Mouse (Mus musculus) MEL (cell line): ENCODE measurements around the gene Cnst.

Experiments
- GATA1 ChIP-seq: IDR thresholded peaks from 2 replicates; pipeline ENCODE4 v1.6.1; 2011; ENCODE audit warnings: low read depth, low read length, improper control_type of control experiment
- MAZ ChIP-seq: IDR thresholded peaks from 2 replicates; pipeline ENCODE4 v1.6.1; 2012; ENCODE audit warnings: low read depth, mild to moderate bottlenecking, inconsistent platforms, low read length, improper control_type of control experiment
- SIN3A ChIP-seq: IDR thresholded peaks from 2 replicates; pipeline ENCODE4 v1.6.1; 2012; ENCODE audit warnings: low read length, improper control_type of control experiment, inconsistent platforms
- TBP ChIP-seq: IDR thresholded peaks from 2 replicates; pipeline ENCODE4 v1.8.0; 2011; ENCODE audit warnings: low read depth, low read length, improper control_type of control experiment
- ZNF384 ChIP-seq: IDR thresholded peaks from 2 replicates; pipeline ENCODE4 v1.6.1; 2012; ENCODE audit warnings: low read depth, mild to moderate bottlenecking, inconsistent platforms, low read length, improper control_type of control experiment

DNA sequence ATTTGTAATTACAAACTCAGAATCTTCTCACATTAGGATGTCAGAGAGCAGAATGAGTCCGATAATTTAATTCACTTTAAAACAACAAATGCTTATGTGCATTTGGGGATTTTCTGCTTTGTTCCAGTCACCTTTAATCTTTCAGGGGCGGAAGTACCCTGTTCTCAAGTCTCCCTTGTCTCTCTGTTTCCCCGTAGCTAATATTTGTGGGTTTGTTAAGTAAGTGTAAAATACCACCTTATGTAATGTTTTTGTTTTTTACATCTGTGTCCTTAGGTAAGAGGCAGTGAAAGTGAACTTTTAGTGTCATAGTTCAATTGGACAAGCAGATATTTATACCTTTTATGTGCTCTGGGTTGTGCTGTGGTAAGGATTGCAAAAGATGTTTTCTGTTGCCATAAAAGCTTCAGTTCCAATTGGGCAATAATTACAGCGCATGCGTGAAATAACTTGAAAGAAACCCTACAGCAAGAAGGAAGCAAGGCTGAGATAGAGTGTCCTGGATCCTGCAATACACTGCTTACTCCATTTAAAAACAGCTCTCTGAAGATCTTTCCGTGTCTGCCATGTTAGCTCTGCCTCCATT lies 14.8 kb downstream of the Cnst start:
- TF ChIP-seq MAZ (no peak), TBP (no peak), ZNF384 (no peak), GATA1 (no peak), SIN3A (no peak)
